Mouse (Mus musculus): ENCODE results near the gene Trp63. TPM values are rescaled to one million over a fixed set of nuclear protein-coding genes. Genes with fewer than 3 reads are reported as not detected.

Trp63 gene
- polyA plus RNA-seq (2012), result not detected in 2 replicates

- no peak for TF ChIP-seq GATA1 (IDR thresholded peaks at IDR 0.05; ENCODE audit: low read length)
Measured at GRCm38 (mm10) chr16:25683531-25684248, at the start of gene Trp63. TSS of gene Trp63 (plus strand) at chr16:25683763.

DNA sequence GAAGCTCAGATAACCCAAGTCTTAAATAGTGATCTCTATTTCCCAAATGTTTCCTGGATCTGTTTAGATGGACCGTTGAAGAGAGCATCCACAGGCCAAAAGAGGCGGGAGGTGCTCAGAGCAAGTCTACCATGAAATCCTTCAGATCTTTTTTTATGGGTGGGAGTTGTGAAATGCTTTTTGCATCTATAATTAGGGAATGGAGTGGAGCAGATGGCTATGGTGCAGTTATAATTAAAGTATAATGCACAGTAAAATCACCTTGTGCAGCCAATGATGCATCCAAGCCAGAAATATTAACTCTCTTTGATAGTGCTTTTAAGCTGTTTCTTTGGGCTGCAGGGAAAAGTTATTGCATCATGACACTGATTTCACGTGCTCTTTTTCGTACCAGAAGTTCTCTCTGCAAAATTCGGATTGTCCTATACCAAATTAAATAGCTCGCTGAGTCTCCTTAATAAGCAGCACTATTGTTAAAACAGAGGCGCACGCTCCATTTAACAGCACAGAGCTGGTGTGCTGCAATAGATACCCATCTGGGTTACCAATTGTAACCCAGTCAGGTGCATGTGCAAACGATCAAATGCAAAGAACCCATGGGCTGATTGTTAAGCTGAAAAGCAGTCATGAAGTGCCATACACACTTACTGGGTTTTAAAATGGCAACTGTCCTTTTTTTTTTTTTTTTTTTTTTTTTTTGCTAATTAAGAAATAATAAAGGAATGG is 22.9 kb upstream of the Trp63 start:
- no peak for TF ChIP-seq GATA1 (IDR thresholded peaks at IDR 0.05; ENCODE audit: low read length)

DNA sequence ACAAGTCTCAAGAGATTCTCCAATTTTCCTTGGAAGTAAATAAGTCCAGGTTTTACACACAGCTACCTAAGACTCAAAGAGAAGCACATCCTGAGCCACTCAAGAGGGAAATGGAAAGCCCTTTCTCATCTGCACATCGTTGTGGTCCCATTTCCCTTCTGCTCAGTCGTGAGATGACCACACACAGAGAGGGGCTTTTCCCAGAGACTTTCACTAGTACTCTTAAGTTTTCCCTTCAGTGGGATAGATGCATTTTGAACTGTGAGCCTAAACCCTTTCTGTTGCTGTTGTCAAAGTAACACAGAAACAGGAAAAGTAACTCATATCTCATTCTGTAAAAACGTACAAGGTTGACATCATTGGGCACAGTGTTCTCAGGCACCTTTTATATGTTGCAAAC is 20.4 kb upstream of the Trp63 start:
- no peak for TF ChIP-seq GATA1 (IDR thresholded peaks at IDR 0.05; ENCODE audit: low read length)

- no peak for TF ChIP-seq GATA1 (IDR thresholded peaks at IDR 0.05; ENCODE audit: low read length)
Measured at GRCm38 (mm10) chr16:25673861-25674440, 9.6 kb upstream of the Trp63 start.

GRCm38 (mm10) chr16:25680369-25680768 is 3.2 kb upstream of the Trp63 start:
- TF ChIP-seq GATA1 (IDR thresholded peaks at IDR 0.05; ENCODE audit: low read length), result no peak

- TF ChIP-seq GATA1 (IDR thresholded peaks at IDR 0.05; ENCODE audit: low read length), result no peak
Measured at GRCm38 (mm10) chr16:25682533-25682932, 1.0 kb upstream of the Trp63 start.

DNA sequence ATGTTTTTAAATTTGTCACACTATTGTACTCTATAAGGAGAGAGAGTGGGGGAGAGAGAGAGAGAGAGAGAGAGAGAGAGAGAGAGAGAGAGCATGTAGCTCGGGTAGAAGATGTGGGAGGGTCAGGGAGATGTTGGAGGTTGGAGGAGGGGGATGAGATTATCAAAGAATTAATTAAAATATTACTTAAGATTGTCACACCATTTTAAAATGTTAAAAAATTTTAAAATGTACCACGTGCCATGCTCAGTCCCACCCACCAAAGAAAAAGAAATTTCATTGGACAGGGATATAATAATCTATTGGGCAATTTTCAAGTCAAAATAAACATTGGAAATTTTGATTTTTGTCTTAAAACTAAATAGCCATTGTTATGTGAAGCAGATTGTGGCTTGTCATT is 1.0 kb downstream of the Trp63 start:
- no peak for TF ChIP-seq GATA1 (IDR thresholded peaks at IDR 0.05; ENCODE audit: low read length)

DNA sequence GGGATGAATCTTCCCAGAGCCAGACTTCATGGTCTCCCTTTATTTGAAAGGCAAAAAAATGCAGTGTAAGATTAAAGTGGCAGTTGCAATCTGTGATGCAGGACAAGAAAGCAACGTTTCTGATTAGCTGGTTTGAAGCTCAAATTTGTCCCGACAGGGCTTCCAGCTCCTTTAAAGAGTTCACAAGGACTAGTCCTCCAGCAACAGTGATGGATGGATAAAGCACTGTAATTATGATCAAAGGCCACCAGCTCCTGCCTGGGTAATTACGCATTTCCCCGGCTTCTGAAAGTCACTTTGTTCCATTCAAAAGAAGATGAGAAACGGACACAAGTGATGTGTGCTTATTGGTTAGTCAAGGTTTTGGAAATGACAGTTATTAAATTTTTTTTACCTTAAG is 7.0 kb downstream of the Trp63 start:
- TF ChIP-seq GATA1 (IDR thresholded peaks at IDR 0.05; ENCODE audit: low read length), result no peak

DNA sequence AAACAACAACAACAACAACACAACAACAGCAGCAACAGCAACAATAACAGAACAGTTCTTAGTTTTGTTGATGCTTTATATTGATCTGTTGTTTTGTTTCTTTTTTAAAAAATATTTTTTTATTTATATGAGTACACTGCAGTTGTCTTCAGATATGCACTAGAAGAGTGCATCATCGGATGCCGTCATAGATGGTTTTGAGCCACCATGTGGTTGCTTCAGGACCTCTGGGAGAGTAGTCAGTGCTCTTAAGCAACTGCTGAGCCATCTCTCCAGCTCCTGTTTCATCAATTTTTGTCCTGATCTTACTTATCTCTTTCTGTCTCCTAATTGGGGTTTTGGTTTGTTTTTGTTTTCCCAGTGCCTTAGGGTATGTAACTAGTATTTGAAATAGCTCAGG is 17.7 kb downstream of the Trp63 start:
- no peak for TF ChIP-seq GATA1 (IDR thresholded peaks at IDR 0.05; ENCODE audit: low read length)

- TF ChIP-seq GATA1 (IDR thresholded peaks at IDR 0.05; ENCODE audit: low read length), result no peak
Measured at GRCm38 (mm10) chr16:25706260-25706659, 22.7 kb downstream of the Trp63 start.

- TF ChIP-seq GATA1 (IDR thresholded peaks at IDR 0.05; ENCODE audit: low read length), result no peak
Measured at GRCm38 (mm10) chr16:25715790-25716189, 32.2 kb downstream of the Trp63 start.

- no peak for TF ChIP-seq GATA1 (IDR thresholded peaks at IDR 0.05; ENCODE audit: low read length)
Measured at GRCm38 (mm10) chr16:25723131-25723530, 39.6 kb downstream of the Trp63 start.

GRCm38 (mm10) chr16:25727001-25727400 is 43.4 kb downstream of the Trp63 start:
- no peak for TF ChIP-seq GATA1 (IDR thresholded peaks at IDR 0.05; ENCODE audit: low read length)

- TF ChIP-seq GATA1 (IDR thresholded peaks at IDR 0.05; ENCODE audit: low read length), result no peak
Measured at GRCm38 (mm10) chr16:25727957-25728506, 44.5 kb downstream of the Trp63 start.

GRCm38 (mm10) chr16:25736912-25737311 is 53.3 kb downstream of the Trp63 start:
- TF ChIP-seq GATA1 (IDR thresholded peaks at IDR 0.05; ENCODE audit: low read length), result no peak

- no peak for TF ChIP-seq GATA1 (IDR thresholded peaks at IDR 0.05; ENCODE audit: low read length)
Measured at GRCm38 (mm10) chr16:25737623-25738050, 54.1 kb downstream of the Trp63 start.
